Mouse (Mus musculus): ENCODE measurements at regions not wholly inside any gene's neighbourhood (a gene's known extent, or its start where the extent isn't known, plus 50 kb on each side); places are given as distances from the start of the nearest gene placed in this dataset.

GRCm38 (mm10) chr11:111774108-111774679 lies 708.2 kb downstream of the Kcnj2 start:
- H3K27me3 ChIP-seq (ENCODE audit: low read depth, poor library complexity, severe bottlenecking), result no peaks in the 10 kb centered on the region
- no peaks in the 10 kb centered on the region for H3K9me3 ChIP-seq (replicated peaks)
- 87% methylated on average over 2 of the region's 2 CpGs for WGBS
- H3K27ac ChIP-seq (replicated peaks), result no peak overlapping the region
- no peak overlapping the region for H3K4me3 ChIP-seq
- no peaks in the 10 kb centered on the region for H3K36me3 ChIP-seq
- H3K4me1 ChIP-seq, result no peaks in the 10 kb centered on the region
- no peak for DNase-seq (ENCODE audit: low spot score)

GRCm38 (mm10) chr11:111781321-111781720 lies 715.4 kb downstream of the Kcnj2 start:
- DNase-seq (ENCODE audit: low spot score), result no peak
- H3K4me1 ChIP-seq, result no peaks in the 10 kb centered on the region
- H3K27ac ChIP-seq (replicated peaks), result no peak overlapping the region
- no peaks in the 10 kb centered on the region for H3K9me3 ChIP-seq (replicated peaks)
- H3K27me3 ChIP-seq (ENCODE audit: low read depth, poor library complexity, severe bottlenecking), result no peaks in the 10 kb centered on the region
- 84% methylated on average over 7 of the region's 7 CpGs for WGBS
- H3K4me3 ChIP-seq, result no peak overlapping the region
- no peaks in the 10 kb centered on the region for H3K36me3 ChIP-seq

GRCm38 (mm10) chr11:111791267-111791926 lies 725.4 kb downstream of the Kcnj2 start:
- Histone ChIP-seq H3K36me3 (no peaks in the 10 kb centered on the region), H3K4me3 (no peak overlapping the region), H3K4me1 (no peaks in the 10 kb centered on the region), H3K27me3 (ENCODE audit: low read depth, poor library complexity, severe bottlenecking) (no peaks in the 10 kb centered on the region), H3K27ac (replicated peaks) (no peak overlapping the region), H3K9me3 (replicated peaks) (no peaks in the 10 kb centered on the region)
- DNase-seq (ENCODE audit: low spot score), result no peak
- WGBS, result 75% methylated on average over 6 of the region's 6 CpGs

- Histone ChIP-seq H3K4me1 (no peaks in the 10 kb centered on the region), H3K27me3 (ENCODE audit: low read depth, poor library complexity, severe bottlenecking) (no peaks in the 10 kb centered on the region), H3K36me3 (no peaks in the 10 kb centered on the region), H3K4me3 (no peak overlapping the region), H3K9me3 (replicated peaks) (no peaks in the 10 kb centered on the region), H3K27ac (replicated peaks) (no peak overlapping the region)
- WGBS, result 88% methylated on average over 3 of the region's 3 CpGs
- DNase-seq (ENCODE audit: low spot score), result no peak
Measured at GRCm38 (mm10) chr11:111801033-111801432, 735.1 kb downstream of the Kcnj2 start.

- no peak for DNase-seq (ENCODE audit: low spot score)
- no peaks in the 10 kb centered on the region for H3K9me3 ChIP-seq (replicated peaks)
- no peak overlapping the region for H3K27ac ChIP-seq (replicated peaks)
- H3K27me3 ChIP-seq (ENCODE audit: low read depth, poor library complexity, severe bottlenecking), result peaks cover 11% of the 10 kb centered on the region
- H3K36me3 ChIP-seq, result no peaks in the 10 kb centered on the region
- H3K4me1 ChIP-seq, result peaks cover 33% of the 10 kb centered on the region
- WGBS, result 94% methylated on average over 18 of the region's 18 CpGs
- H3K4me3 ChIP-seq, result no peak overlapping the region
Measured at GRCm38 (mm10) chr11:111816176-111816775, 750.3 kb downstream of the Kcnj2 start.

- peaks cover 11% of the 10 kb centered on the region for H3K27me3 ChIP-seq (ENCODE audit: low read depth, poor library complexity, severe bottlenecking)
- H3K27ac ChIP-seq (replicated peaks), result no peak overlapping the region
- no peak overlapping the region for H3K4me3 ChIP-seq
- DNase-seq (ENCODE audit: low spot score), result peak; percentile 16
- H3K4me1 ChIP-seq, result peaks cover 33% of the 10 kb centered on the region
- H3K36me3 ChIP-seq, result no peaks in the 10 kb centered on the region
- H3K9me3 ChIP-seq (replicated peaks), result no peaks in the 10 kb centered on the region
- under 1% methylated on average over 10 of the region's 10 CpGs for WGBS
Measured at GRCm38 (mm10) chr11:111818124-111818523, 752.2 kb downstream of the Kcnj2 start.

GRCm38 (mm10) chr11:111820356-111820755 lies 754.4 kb downstream of the Kcnj2 start:
- no peak for DNase-seq (ENCODE audit: low spot score)
- no peak overlapping the region for H3K27ac ChIP-seq (replicated peaks)
- H3K27me3 ChIP-seq (ENCODE audit: low read depth, poor library complexity, severe bottlenecking), result peaks cover 11% of the 10 kb centered on the region
- no peaks in the 10 kb centered on the region for H3K36me3 ChIP-seq
- H3K9me3 ChIP-seq (replicated peaks), result no peaks in the 10 kb centered on the region
- WGBS, result 41% methylated on average over 7 of the region's 7 CpGs
- peaks cover 33% of the 10 kb centered on the region for H3K4me1 ChIP-seq
- no peak overlapping the region for H3K4me3 ChIP-seq

GRCm38 (mm10) chr11:111828455-111828854 lies 762.5 kb downstream of the Kcnj2 start:
- no peaks in the 10 kb centered on the region for H3K9me3 ChIP-seq (replicated peaks)
- peaks cover 6% of the 10 kb centered on the region for H3K4me1 ChIP-seq
- H3K36me3 ChIP-seq, result no peaks in the 10 kb centered on the region
- no peaks in the 10 kb centered on the region; the same call in 1 of the 2 replicates for H3K27me3 ChIP-seq (ENCODE audit: low read depth, poor library complexity, severe bottlenecking)
- H3K27ac ChIP-seq (replicated peaks), result no peak overlapping the region
- H3K4me3 ChIP-seq, result no peak overlapping the region
- WGBS, result 58% methylated on average over 8 of the region's 8 CpGs
- DNase-seq (ENCODE audit: low spot score), result no peak

- Histone ChIP-seq H3K27ac (replicated peaks) (no peak overlapping the region), H3K4me1 (peaks cover 11% of the 10 kb centered on the region), H3K9me3 (replicated peaks) (no peaks in the 10 kb centered on the region), H3K36me3 (no peaks in the 10 kb centered on the region), H3K4me3 (no peak overlapping the region), H3K27me3 (ENCODE audit: low read depth, poor library complexity, severe bottlenecking) (peaks cover 77% of the 10 kb centered on the region)
- DNase-seq (ENCODE audit: low spot score), result no peak
- 87% methylated on average over 5 of the region's 5 CpGs for WGBS
Measured at GRCm38 (mm10) chr11:111838996-111839395, 773.0 kb downstream of the Kcnj2 start.

- Histone ChIP-seq H3K4me3 (no peak overlapping the region), H3K9me3 (replicated peaks) (no peaks in the 10 kb centered on the region), H3K36me3 (no peaks in the 10 kb centered on the region), H3K27ac (replicated peaks) (no peak overlapping the region), H3K27me3 (ENCODE audit: low read depth, poor library complexity, severe bottlenecking) (peaks cover 97% of the 10 kb centered on the region), H3K4me1 (peaks cover 20% of the 10 kb centered on the region)
- 5% methylated on average over 4 of the region's 4 CpGs for WGBS
- peak; percentile 61 for DNase-seq (ENCODE audit: low spot score)
Measured at GRCm38 (mm10) chr11:111843728-111844258, 777.8 kb downstream of the Kcnj2 start.

- peak; percentile 21 for DNase-seq (ENCODE audit: low spot score)
- H3K4me1 ChIP-seq, result peaks cover 20% of the 10 kb centered on the region
- no peak overlapping the region for H3K27ac ChIP-seq (replicated peaks)
- no peaks in the 10 kb centered on the region for H3K36me3 ChIP-seq
- 6% methylated on average over 7 of the region's 7 CpGs for WGBS
- H3K27me3 ChIP-seq (ENCODE audit: low read depth, poor library complexity, severe bottlenecking), result peaks cover 97% of the 10 kb centered on the region
- no peak overlapping the region for H3K4me3 ChIP-seq
- H3K9me3 ChIP-seq (replicated peaks), result no peaks in the 10 kb centered on the region
Measured at GRCm38 (mm10) chr11:111844382-111845027, 778.5 kb downstream of the Kcnj2 start.

- no peaks in the 10 kb centered on the region for H3K36me3 ChIP-seq
- DNase-seq (ENCODE audit: low spot score), result no peak
- 88% methylated on average over 2 of the region's 2 CpGs for WGBS
- no peak overlapping the region for H3K4me3 ChIP-seq
- H3K4me1 ChIP-seq, result no peaks in the 10 kb centered on the region
- H3K27me3 ChIP-seq (ENCODE audit: low read depth, poor library complexity, severe bottlenecking), result peaks cover 7% of the 10 kb centered on the region; the same call in 1 of the 2 replicates
- H3K27ac ChIP-seq (replicated peaks), result no peak overlapping the region
- H3K9me3 ChIP-seq (replicated peaks), result no peaks in the 10 kb centered on the region
Measured at GRCm38 (mm10) chr11:111857288-111857687, 791.3 kb downstream of the Kcnj2 start.

GRCm38 (mm10) chr11:111858111-111858510 lies 792.1 kb downstream of the Kcnj2 start:
- DNase-seq (ENCODE audit: low spot score), result no peak
- Histone ChIP-seq H3K4me1 (no peaks in the 10 kb centered on the region), H3K4me3 (no peak overlapping the region), H3K9me3 (replicated peaks) (no peaks in the 10 kb centered on the region), H3K27me3 (ENCODE audit: low read depth, poor library complexity, severe bottlenecking) (no peaks in the 10 kb centered on the region), H3K27ac (replicated peaks) (no peak overlapping the region), H3K36me3 (no peaks in the 10 kb centered on the region)
- WGBS, result 85% methylated on average over 5 of the region's 5 CpGs

Data from midbrain, embryonic 10.5 days (tissue).